Mouse (Mus musculus) v-Abl transformed pro-B cells (cell line): ENCODE results near the gene Prkg2.

Source experiments
- in situ Hi-C, 2 experiments: fragments of 400-800 bp; cut with MboI; formaldehyde crosslinking; loops; one replicate each; pipeline ENCODE4 v1.15.1; 2025; ENCODE audit not compliant: unreplicated experiment in 2 of 2

Gene Prkg2

GRCm38 (mm10) chr5:98918716-98919115, 118.4 kb downstream of the Prkg2 start:
- in situ Hi-C loops: no loop called here

DNA sequence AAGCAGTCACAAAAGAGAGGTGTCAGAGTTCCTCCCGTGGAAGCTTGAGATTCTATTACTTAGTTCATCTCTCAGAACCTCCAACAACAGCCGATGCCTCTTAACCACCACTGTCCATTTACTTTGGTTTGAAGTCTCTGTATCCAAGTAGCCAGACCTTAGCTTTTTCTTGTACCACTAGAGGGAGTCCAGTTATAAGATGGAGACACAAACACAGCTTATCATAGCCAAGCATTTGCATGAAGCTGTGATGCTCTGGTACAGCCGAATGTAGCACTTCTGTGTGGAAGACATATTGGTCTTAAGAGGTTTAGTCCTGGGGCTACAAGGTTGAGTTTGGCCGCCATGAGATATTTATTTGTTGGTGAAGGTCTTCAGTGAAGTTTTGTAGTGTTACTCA, 134.8 kb downstream of the Prkg2 start:
- in situ Hi-C loops: no loop called here

DNA sequence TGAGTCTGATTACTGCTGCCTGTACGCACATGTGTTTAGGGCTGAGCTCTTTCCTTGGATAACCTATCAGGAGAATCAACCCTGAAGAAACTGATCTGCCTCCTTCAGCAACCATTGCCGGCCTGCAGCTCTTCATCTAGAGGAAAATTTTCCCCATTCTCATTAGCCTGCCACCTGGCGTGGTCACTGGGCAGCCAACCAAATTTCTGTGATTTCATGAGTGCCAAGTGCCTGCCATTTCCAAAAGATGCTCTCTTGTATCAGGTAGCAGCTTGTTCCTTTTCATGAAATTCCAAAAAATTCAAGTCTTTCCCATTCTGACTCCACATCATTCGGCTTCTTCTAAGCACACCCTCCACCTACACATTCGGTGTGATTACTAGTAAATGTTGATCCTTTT, 136.2 kb downstream of the Prkg2 start:
- in situ Hi-C loops: no loop called here

DNA sequence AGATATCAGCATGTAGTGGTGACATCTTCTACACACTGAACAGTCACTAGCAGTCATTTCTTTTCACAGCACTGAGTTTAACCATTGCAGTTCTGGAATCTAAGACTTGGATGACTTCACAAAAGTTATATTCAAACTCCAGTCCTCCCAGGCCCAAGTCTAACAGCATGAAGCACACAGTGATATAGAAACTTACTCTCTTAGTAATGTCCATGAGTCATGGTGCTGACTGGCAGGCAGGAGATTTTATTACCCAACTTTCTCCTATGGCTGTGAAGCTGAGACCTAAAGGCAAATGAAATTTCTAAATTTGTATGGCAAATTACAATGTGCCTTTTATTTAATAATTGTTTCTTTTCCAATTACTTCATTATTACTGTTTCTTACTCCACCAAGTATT, 139.2 kb downstream of the Prkg2 start:
- in situ Hi-C loops: no loop called here

DNA sequence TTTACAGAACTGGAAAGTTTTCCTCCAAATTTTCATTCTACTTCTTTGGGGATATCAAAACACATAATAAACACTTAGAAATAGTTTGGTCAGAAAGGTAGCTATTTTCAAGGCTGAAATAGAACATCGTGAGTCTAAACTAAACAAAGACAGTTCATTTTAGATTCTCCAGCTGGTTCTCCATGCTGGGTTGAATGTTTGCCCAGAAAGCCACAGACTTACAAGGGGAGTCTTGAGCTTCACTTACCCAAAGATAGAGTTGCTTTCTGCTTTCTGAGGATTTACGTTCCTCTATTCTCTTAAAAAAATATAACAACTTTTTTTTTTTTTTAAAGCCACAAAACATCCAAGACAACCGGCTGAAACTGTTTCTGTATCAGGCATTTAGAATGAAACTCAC, 142.9 kb downstream of the Prkg2 start:
- in situ Hi-C loops: no loop called here

- in situ Hi-C loops: no loop called here
These were observed 146.6 kb downstream of the Prkg2 start for GRCm38 (mm10) chr5:98890544-98891050.

- in situ Hi-C loops: no loop called here
These were observed 155.1 kb downstream of the Prkg2 start for GRCm38 (mm10) chr5:98882096-98882495.
